In the genomic region with DNA sequence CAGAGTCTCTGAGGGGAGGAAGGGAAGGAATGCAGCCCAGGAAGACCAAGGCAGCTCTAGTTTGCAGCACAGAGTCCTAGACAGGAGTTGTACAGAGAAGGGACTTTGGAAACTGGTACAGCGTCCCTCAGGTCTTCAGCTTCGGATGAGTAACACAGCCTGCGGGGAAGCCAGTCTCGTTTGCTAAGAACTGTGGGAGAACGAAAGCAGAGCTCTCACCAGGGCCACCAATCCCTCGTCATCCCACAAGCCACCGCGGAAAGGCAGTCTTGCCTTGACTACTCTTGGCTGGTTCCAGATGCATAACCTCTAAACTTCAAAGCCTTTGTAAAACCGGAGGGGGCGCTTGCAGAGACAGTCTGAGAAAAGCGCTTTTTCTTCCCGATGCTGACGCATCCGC, we compare ENCODE assay signal across 9 mouse cellular contexts. TPM values are rescaled to one million over a fixed set of nuclear protein-coding genes. Genes with fewer than 3 reads are reported as not detected.
DNase-seq lines count a peak whose midpoint lies in the region; ATAC-seq lines count a peak whose summit lies in the region.
"Had no signal": no experiment of that assay in that cellular context is flagged by ENCODE, and none has a peak within 500 bp of the region (broad histone marks: within the 10 kb centered on the region; RNA-seq: fewer than 3 reads in every experiment).

No protein-coding gene starts in this region.

- peaks cover 11% of the 10 kb centered on the region for H3K4me1 ChIP-seq in forebrain, embryonic 16.5 days (replicated peaks; ENCODE audit: control insufficient read depth, insufficient read depth, low read length)
- H3K4me1 ChIP-seq in kidney, embryonic 15.5 days: peaks cover 17% of the 10 kb centered on the region

- H3K36me3 ChIP-seq in forebrain, embryonic 16.5 days (ENCODE audit: control insufficient read depth, insufficient read depth): no peaks in the 10 kb centered on the region
- H3K36me3 ChIP-seq in kidney, embryonic 15.5 days: no peaks in the 10 kb centered on the region

- H3K9me3 ChIP-seq in forebrain, embryonic 16.5 days (ENCODE audit: control insufficient read depth, low read length): no peaks in the 10 kb centered on the region
- no peaks in the 10 kb centered on the region for H3K9me3 ChIP-seq in kidney, embryonic 15.5 days (replicated peaks)

- H3K4me3 ChIP-seq in forebrain, embryonic 16.5 days (replicated peaks; ENCODE audit: low read length): peak overlapping the region; percentile 15; the same call in 1 of the 2 replicates
- peak overlapping the region; percentile 27 for H3K4me3 ChIP-seq in kidney, embryonic 15.5 days (replicated peaks)

- WGBS in forebrain, embryonic 16.5 days: 4% methylated on average over 14 of the region's 14 CpGs
- WGBS in kidney, embryonic 15.5 days: under 1% methylated on average over 14 of the region's 14 CpGs

- H3K9ac ChIP-seq in forebrain, embryonic 16.5 days (replicated peaks; ENCODE audit: low read depth, low read length): peak overlapping the region; percentile 17; the same call in 1 of the 2 replicates
- peak overlapping the region; percentile 21; the same call in 1 of the 2 replicates for H3K9ac ChIP-seq in kidney, embryonic 15.5 days

- peak overlapping the region; percentile 37 for H3K4me2 ChIP-seq in forebrain, embryonic 16.5 days (ENCODE audit: low read length)
- H3K4me2 ChIP-seq in kidney, embryonic 15.5 days: peak overlapping the region; percentile 61

- peaks cover 5% of the 10 kb centered on the region; the same call in 1 of the 2 replicates for H3K27me3 ChIP-seq in forebrain, embryonic 16.5 days (replicated peaks; ENCODE audit: control insufficient read depth, insufficient read depth, low read length)
- H3K27me3 ChIP-seq in kidney, embryonic 15.5 days: no peaks in the 10 kb centered on the region
- H3K27me3 ChIP-seq: CH12.LX had no signal

- peak; percentile 72 for ATAC-seq in frontal cortex, adult (ENCODE audit: low TSS enrichment)
- no peak for ATAC-seq in forebrain, embryonic 16.5 days
- ATAC-seq in kidney, embryonic 15.5 days (replicated peaks; ENCODE audit: low FRiP score): peak; percentile 71

- no peak for DNase-seq in frontal cortex, postnatal 25 days (ENCODE audit: low spot score in 2 of 2)
- peak; percentile 46 for DNase-seq in T-cell, adult 2 months (ENCODE audit: low spot score)
- peak; percentile 39 for DNase-seq in lung, postnatal 36 days
- DNase-seq in thymus, postnatal 0 days (ENCODE audit: low spot score): peak; percentile 78
- no peak for DNase-seq in cerebellum, postnatal 25 days

- no peak overlapping the region for H3K27ac ChIP-seq in forebrain, embryonic 16.5 days (ENCODE audit: low read length)
- H3K27ac ChIP-seq in kidney, embryonic 15.5 days: peak overlapping the region; percentile 41; the same call in 1 of the 2 replicates

RNA-seq across cellular contexts. Expression of a gene that starts 18.6 kb away (rescaled TPM):
- polyA plus RNA-seq in forebrain, embryonic 16.5 days (2015; fragmentation: Nextera tagmentation; extraction: Ambion mirVana): 8.3 and 9.5 TPM in 2 replicates
- polyA plus RNA-seq in kidney, embryonic 15.5 days (2015; fragmentation: Nextera tagmentation; extraction: Ambion mirVana): 66.0 and 66.6 TPM in 2 replicates
- 12.4 and 13.2 TPM in 2 replicates for polyA plus RNA-seq in thymus, postnatal 0 days (2015; fragmentation: Nextera tagmentation; extraction: Ambion mirVana)

RNA-seq across cellular contexts. Expression of a gene that starts 23.3 kb away (rescaled TPM):
- polyA plus RNA-seq in forebrain, embryonic 16.5 days (2015; fragmentation: Nextera tagmentation; extraction: Ambion mirVana): 55.3 and 55.8 TPM in 2 replicates
- 9.3 and 11.9 TPM in 2 replicates for polyA plus RNA-seq in kidney, embryonic 15.5 days (2015; fragmentation: Nextera tagmentation; extraction: Ambion mirVana)
- polyA plus RNA-seq in thymus, postnatal 0 days (2015; fragmentation: Nextera tagmentation; extraction: Ambion mirVana): 0.82 and 1.0 TPM in 2 replicates

RNA-seq across cellular contexts. Expression of a gene that starts 29.1 kb away (rescaled TPM):
- polyA plus RNA-seq in forebrain, embryonic 16.5 days (2015; fragmentation: Nextera tagmentation; extraction: Ambion mirVana): 38.6 and 41.2 TPM in 2 replicates
- 58.0 and 59.9 TPM in 2 replicates for polyA plus RNA-seq in kidney, embryonic 15.5 days (2015; fragmentation: Nextera tagmentation; extraction: Ambion mirVana)
- 84.7 and 87.2 TPM in 2 replicates for polyA plus RNA-seq in thymus, postnatal 0 days (2015; fragmentation: Nextera tagmentation; extraction: Ambion mirVana)

RNA-seq across cellular contexts. Expression of a gene that starts 38.3 kb away (rescaled TPM):
- 14.1 and 16.7 TPM in 2 replicates for polyA plus RNA-seq in forebrain, embryonic 16.5 days (2015; fragmentation: Nextera tagmentation; extraction: Ambion mirVana)
- polyA plus RNA-seq in kidney, embryonic 15.5 days (2015; fragmentation: Nextera tagmentation; extraction: Ambion mirVana): 29.8 and 31.5 TPM in 2 replicates
- 5.3 and 6.0 TPM in 2 replicates for polyA plus RNA-seq in thymus, postnatal 0 days (2015; fragmentation: Nextera tagmentation; extraction: Ambion mirVana)

RNA-seq across cellular contexts. Expression of a gene that starts 40.3 kb away (rescaled TPM):
- 67.0 and 73.5 TPM in 2 replicates for polyA plus RNA-seq in forebrain, embryonic 16.5 days (2015; fragmentation: Nextera tagmentation; extraction: Ambion mirVana)
- 149 and 153 TPM in 2 replicates for polyA plus RNA-seq in kidney, embryonic 15.5 days (2015; fragmentation: Nextera tagmentation; extraction: Ambion mirVana)
- 163 and 167 TPM in 2 replicates for polyA plus RNA-seq in thymus, postnatal 0 days (2015; fragmentation: Nextera tagmentation; extraction: Ambion mirVana)

Comparison
In these comparisons a context has a peak if more than half of its experiments do, and no peak if none do; other contexts are left out.
1. DNase-seq: peak in T-cell, adult 2 months (single experiment), lung, postnatal 36 days (single experiment) and thymus, postnatal 0 days (single experiment); none in frontal cortex, postnatal 25 days (0 of 2) and cerebellum, postnatal 25 days (0 of 2).